Mouse (Mus musculus): ENCODE data around the gene Myo3b. TPM values are rescaled to one million over a fixed set of nuclear protein-coding genes. Genes with fewer than 3 reads are reported as not detected.

Myo3b gene
- polyA plus RNA-seq, 1 experiment, result not detected

DNA sequence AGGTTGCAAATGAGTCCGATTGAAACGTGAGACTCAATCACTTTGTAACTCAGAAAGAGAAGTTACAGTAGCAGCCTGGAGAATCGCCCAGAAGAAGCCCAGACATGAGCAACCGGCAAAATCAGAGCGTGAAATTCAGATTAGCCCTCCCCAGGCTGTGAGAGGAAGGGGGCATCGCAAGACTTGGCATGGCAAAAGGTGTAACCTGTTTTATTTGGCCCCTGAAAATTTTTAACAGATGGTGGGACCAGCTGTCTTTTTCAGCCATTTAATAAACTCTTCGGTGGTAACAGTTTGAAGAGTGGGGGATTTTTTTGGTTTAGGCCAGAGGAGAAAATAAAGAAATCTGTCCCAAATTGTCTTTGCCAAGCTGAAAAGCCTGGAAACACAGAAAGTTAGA, 405.2 kb downstream of the Myo3b start:
- H3K36me3 ChIP-seq (ENCODE audit: control insufficient read depth, insufficient read depth, low read length), result no peaks in the 10 kb centered on the region
- TF ChIP-seq CTCF (IDR thresholded peaks at IDR 0.05; ENCODE audit: extremely low read depth, insufficient read length, insufficient replicate concordance, low read depth, low read length) (no peak), POLR2A (IDR thresholded peaks at IDR 0.05; ENCODE audit: low read depth, low read length) (no peak)
- no peaks in the 10 kb centered on the region for H3K4me1 ChIP-seq (ENCODE audit: control insufficient read depth, insufficient read depth, insufficient read length, low read length)
- H3K27me3 ChIP-seq (ENCODE audit: control insufficient read depth, insufficient read depth, low read length), result no peaks in the 10 kb centered on the region
- no peak overlapping the region for H3K27ac ChIP-seq (ENCODE audit: insufficient read depth, low read depth, low read length)
- 33% methylated on average over 7 of the region's 7 CpGs for WGBS
- H3K4me3 ChIP-seq (ENCODE audit: low read depth, low read length), result no peak overlapping the region

- no peak for TF ChIP-seq POLR2A (IDR thresholded peaks at IDR 0.05; ENCODE audit: low read depth, low read length)
- no peak for TF ChIP-seq CTCF (IDR thresholded peaks at IDR 0.05; ENCODE audit: extremely low read depth, insufficient read length, insufficient replicate concordance, low read depth, low read length)
- Histone ChIP-seq H3K36me3 (ENCODE audit: control insufficient read depth, insufficient read depth, low read length) (no peaks in the 10 kb centered on the region), H3K4me3 (ENCODE audit: low read depth, low read length) (peak overlapping the region; percentile 0; the same call in 1 of the 2 replicates), H3K27ac (ENCODE audit: insufficient read depth, low read depth, low read length) (no peak overlapping the region), H3K4me1 (ENCODE audit: control insufficient read depth, insufficient read depth, insufficient read length, low read length) (no peaks in the 10 kb centered on the region), H3K27me3 (ENCODE audit: control insufficient read depth, insufficient read depth, low read length) (no peaks in the 10 kb centered on the region)
- WGBS, result 9% methylated on average over 12 of the region's 12 CpGs
Observed at GRCm38 (mm10) chr2:70456205-70456604, 417.3 kb downstream of the Myo3b start.

DNA sequence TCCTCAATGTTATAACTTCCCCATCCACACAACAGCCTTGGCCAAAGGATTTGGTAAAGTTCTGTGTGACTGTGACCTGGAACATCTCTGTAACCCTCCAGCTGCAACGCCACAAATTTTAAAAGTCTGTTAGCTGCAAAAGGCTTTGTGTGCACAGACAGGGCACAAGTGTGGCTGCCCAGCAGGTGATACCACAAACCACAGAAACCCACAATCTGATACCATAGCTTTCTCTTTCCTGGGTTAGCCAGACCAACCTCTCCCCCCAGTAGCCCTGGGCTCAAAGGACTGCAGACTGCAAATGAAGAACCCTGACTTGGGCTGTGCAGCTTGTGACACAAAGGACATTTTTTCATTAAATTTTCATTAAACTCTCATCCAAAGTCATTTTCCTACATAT, 424.7 kb downstream of the Myo3b start:
- no peak overlapping the region for H3K27ac ChIP-seq (ENCODE audit: insufficient read depth, low read depth, low read length)
- WGBS, result 83% methylated on average over 1 of the region's 1 CpGs
- no peaks in the 10 kb centered on the region for H3K4me1 ChIP-seq (ENCODE audit: control insufficient read depth, insufficient read depth, insufficient read length, low read length)
- no peak overlapping the region for H3K4me3 ChIP-seq (ENCODE audit: low read depth, low read length)
- TF ChIP-seq CTCF (IDR thresholded peaks at IDR 0.05; ENCODE audit: extremely low read depth, insufficient read length, insufficient replicate concordance, low read depth, low read length) (no peak), POLR2A (IDR thresholded peaks at IDR 0.05; ENCODE audit: low read depth, low read length) (no peak)
- H3K27me3 ChIP-seq (ENCODE audit: control insufficient read depth, insufficient read depth, low read length), result no peaks in the 10 kb centered on the region
- no peaks in the 10 kb centered on the region for H3K36me3 ChIP-seq (ENCODE audit: control insufficient read depth, insufficient read depth, low read length)

GRCm38 (mm10) chr2:70471136-70471535, 432.2 kb downstream of the Myo3b start:
- no peak for TF ChIP-seq CTCF (IDR thresholded peaks at IDR 0.05; ENCODE audit: extremely low read depth, insufficient read length, insufficient replicate concordance, low read depth, low read length)
- TF ChIP-seq POLR2A (IDR thresholded peaks at IDR 0.05; ENCODE audit: low read depth, low read length), result no peak
- WGBS, result 58% methylated on average over 5 of the region's 5 CpGs
- H3K27ac ChIP-seq (ENCODE audit: insufficient read depth, low read depth, low read length), result no peak overlapping the region
- H3K27me3 ChIP-seq (ENCODE audit: control insufficient read depth, insufficient read depth, low read length), result peaks cover 29% of the 10 kb centered on the region
- peaks cover 13% of the 10 kb centered on the region; the same call in 1 of the 2 replicates for H3K4me1 ChIP-seq (ENCODE audit: control insufficient read depth, insufficient read depth, insufficient read length, low read length)
- H3K36me3 ChIP-seq (ENCODE audit: control insufficient read depth, insufficient read depth, low read length), result no peaks in the 10 kb centered on the region
- H3K4me3 ChIP-seq (ENCODE audit: low read depth, low read length), result no peak overlapping the region

- WGBS, result 1% methylated on average over 48 of the region's 48 CpGs
- Histone ChIP-seq H3K36me3 (ENCODE audit: control insufficient read depth, insufficient read depth, low read length) (no peaks in the 10 kb centered on the region), H3K4me1 (ENCODE audit: control insufficient read depth, insufficient read depth, insufficient read length, low read length) (peaks cover 16% of the 10 kb centered on the region; the same call in 1 of the 2 replicates), H3K27ac (ENCODE audit: insufficient read depth, low read depth, low read length) (no peak overlapping the region), H3K4me3 (ENCODE audit: low read depth, low read length) (peak overlapping the region; percentile 47), H3K27me3 (ENCODE audit: control insufficient read depth, insufficient read depth, low read length) (peaks cover 33% of the 10 kb centered on the region)
- TF ChIP-seq POLR2A (IDR thresholded peaks at IDR 0.05; ENCODE audit: low read depth, low read length) (no peak), CTCF (IDR thresholded peaks at IDR 0.05; ENCODE audit: extremely low read depth, insufficient read length, insufficient replicate concordance, low read depth, low read length) (no peak)
Observed at GRCm38 (mm10) chr2:70471861-70472620, 433.1 kb downstream of the Myo3b start.

Other genes with a start within 250 kb of the Myo3b start
- gene Ccdc173, start 249.6 kb upstream of the Myo3b start, polyA plus RNA-seq (2012; rRNA removed), result not detected in 2 replicates
- gene Phospho2, start 249.5 kb upstream of the Myo3b start, polyA plus RNA-seq (2012; rRNA removed), result 77.7 and 94.4 TPM in 2 replicates
- gene Klhl23, start 217.2 kb upstream of the Myo3b start, polyA plus RNA-seq (2012; rRNA removed), result 1.9 and 2.7 TPM in 2 replicates
- 0.28 and 0.36 TPM in 2 replicates for gene Ssb, start 177.6 kb upstream of the Myo3b start, polyA plus RNA-seq (2012; rRNA removed)
- 0.61 and 2.3 TPM in 2 replicates for gene Mettl5, start 153.5 kb upstream of the Myo3b start, polyA plus RNA-seq (2012; rRNA removed)
- gene Ubr3, start 141.9 kb upstream of the Myo3b start, polyA plus RNA-seq (2012; rRNA removed), result 3.3 and 8.0 TPM in 2 replicates